Mouse (Mus musculus): ENCODE measurements around the gene Naa60.

DNA sequence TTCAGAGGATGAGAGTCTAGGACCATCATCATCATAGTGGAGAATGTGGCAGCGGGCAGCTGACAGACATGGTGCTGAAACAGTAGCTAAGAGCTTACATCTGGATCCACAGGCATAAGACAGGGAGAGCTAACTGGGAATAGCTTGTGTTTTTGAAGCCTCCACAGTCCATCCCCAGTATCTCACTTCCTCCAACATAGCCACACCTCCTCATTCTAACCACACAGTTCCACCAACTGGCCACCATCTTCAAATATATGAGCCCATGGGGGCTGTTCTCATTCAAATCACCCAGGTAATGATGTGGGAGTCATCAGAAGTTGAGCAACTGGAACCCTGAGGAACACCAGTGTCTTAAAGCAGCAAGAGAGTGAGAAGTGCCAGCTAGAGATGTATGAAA is 79.0 kb downstream of the Naa60 start:
- TF ChIP-seq CTCF (IDR thresholded peaks at IDR 0.05; ENCODE audit: control insufficient read depth, insufficient read depth, insufficient read length) (no peak), MAX (IDR thresholded peaks at IDR 0.05) (no peak)
